Mouse (Mus musculus): ENCODE data around the gene Ism2. TPM values are rescaled to one million over a fixed set of nuclear protein-coding genes. Genes with fewer than 3 reads are reported as not detected.
A peak's percentile ranks its signal among the peaks of the same experiment; 100 is the strongest.
"Not testable (repeated sequence)": the region's sequence is repeated elsewhere in the genome, so short reads cannot be mapped to it uniquely, and the experiment has no call there.

Ism2 gene
- total RNA-seq, 2 experiments from 2014 or later: not detected

- ATAC-seq (replicated peaks; ENCODE audit: low FRiP score, poor library complexity, severe bottlenecking): no peak; the same call in 1 of the 2 replicates
These were observed 358 bp downstream of the Ism2 start for GRCm38 (mm10) chr12:87299037-87299656.

DNA sequence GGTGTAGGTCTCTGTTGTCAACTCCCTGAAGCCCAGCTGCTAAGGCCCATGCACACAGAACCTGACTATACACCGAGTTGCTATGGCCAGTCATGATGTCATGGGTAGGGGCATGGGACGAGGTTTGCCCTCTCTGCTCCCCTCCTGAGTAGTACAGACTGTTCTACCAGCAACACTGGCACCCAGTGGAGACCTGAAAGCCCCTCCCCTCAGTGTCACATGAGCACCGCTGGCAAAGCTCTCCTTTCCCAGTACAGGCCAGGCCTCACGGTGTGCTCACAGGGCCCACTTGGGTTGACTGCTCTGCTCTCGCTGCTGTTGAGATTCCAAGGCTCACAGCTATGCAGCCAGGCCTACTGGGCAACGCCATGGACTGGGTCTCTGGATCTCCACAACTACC, 5.6 kb downstream of the Ism2 start:
- 0 out of 2 replicates have a peak, but pooled peaks have one; percentile 25 for ATAC-seq (replicated peaks; ENCODE audit: low FRiP score, poor library complexity, severe bottlenecking)

- no peak for ATAC-seq (replicated peaks; ENCODE audit: low FRiP score, poor library complexity, severe bottlenecking)
These were observed 10.4 kb downstream of the Ism2 start for GRCm38 (mm10) chr12:87289100-87289499.

DNA sequence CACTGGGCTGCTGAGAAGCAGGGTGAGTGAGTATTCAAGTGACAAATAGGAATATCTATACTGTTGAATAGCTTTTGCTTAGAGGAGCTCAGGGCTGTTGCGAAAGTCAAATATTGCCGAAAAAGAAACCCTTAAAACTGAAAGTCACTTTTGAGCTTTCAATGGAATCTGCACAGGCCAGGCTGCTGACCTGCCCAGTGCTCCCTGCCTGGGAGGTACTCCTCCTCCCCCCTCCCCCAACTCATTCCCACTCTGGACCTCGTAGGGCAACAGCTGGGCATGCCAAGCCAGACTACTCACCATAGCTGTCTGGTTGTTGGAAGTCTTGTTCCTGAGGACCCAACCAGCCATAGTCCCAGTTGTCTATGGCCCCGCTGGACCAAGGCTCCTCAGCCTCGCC, 14.8 kb downstream of the Ism2 start:
- ATAC-seq (replicated peaks; ENCODE audit: low FRiP score, poor library complexity, severe bottlenecking): no peak

- ATAC-seq (replicated peaks; ENCODE audit: low FRiP score, poor library complexity, severe bottlenecking): no peak
These were observed 15.2 kb downstream of the Ism2 start for GRCm38 (mm10) chr12:87284268-87284667.

- no peak for ATAC-seq (replicated peaks; ENCODE audit: low FRiP score, poor library complexity, severe bottlenecking)
These were observed 15.8 kb downstream of the Ism2 start for GRCm38 (mm10) chr12:87283706-87284105.

DNA sequence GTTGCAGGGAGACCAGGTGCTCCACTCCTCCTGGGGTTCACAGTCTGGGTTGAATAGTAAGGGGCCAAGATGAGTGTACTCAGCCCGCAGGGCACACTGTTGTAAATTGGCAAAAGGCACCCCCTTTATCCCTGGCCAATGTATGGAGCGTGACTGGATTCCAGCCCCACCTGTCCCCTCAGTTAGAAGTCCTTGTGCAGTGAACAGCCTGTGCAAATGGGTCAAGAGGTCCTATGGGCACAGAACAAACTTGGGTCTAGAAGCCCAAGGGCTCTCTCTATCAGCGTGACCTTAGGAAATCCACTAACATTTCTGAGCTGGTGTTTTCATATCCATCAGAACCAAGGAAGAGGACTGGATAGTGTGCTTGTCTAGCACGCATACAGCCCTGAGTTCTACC, 16.8 kb downstream of the Ism2 start:
- ATAC-seq (replicated peaks; ENCODE audit: low FRiP score, poor library complexity, severe bottlenecking): no peak

- no peak for ATAC-seq (replicated peaks; ENCODE audit: low FRiP score, poor library complexity, severe bottlenecking)
These were observed 17.7 kb downstream of the Ism2 start for GRCm38 (mm10) chr12:87281766-87282165.

DNA sequence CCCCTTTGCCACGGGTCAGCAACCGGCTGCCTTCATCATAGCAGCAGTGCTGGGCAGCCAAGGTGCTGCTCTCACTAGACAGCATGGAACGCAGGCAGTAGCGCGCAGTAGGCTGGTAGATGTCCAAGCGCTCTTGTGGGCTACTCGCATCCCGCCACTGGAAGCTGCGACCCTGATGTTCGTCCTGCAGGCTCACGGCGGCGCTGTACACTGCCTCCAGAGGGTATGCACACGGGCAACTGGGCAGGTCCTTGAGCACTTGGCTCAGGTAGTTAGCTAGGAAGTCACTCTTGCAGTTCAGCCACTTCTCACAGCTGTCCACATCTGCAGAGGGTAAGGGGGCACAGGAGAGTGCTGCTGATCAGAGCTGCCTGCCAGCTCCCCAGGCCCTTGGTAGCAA, 19.6 kb downstream of the Ism2 start:
- ATAC-seq (replicated peaks; ENCODE audit: low FRiP score, poor library complexity, severe bottlenecking): no peak

DNA sequence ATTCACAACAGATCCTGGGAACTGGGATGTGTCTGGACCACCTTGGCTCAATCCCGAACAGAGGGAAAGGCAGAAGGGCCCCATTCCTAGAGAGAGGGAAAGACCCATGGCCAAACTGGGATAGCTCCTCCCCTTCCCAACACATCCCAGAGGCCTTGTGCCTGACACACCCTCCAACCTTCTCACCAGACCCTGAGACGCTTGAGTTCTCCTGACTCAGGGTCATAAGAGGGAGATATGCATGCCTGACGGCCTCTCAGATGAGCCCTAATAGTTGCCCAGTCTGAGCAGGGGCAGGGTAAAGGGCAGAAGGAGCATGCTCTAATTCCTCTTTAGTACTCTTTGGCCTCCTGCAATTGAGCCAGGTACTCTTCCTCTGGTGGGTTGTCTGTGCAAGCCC, 20.2 kb downstream of the Ism2 start:
- ATAC-seq (replicated peaks; ENCODE audit: low FRiP score, poor library complexity, severe bottlenecking): no peak

DNA sequence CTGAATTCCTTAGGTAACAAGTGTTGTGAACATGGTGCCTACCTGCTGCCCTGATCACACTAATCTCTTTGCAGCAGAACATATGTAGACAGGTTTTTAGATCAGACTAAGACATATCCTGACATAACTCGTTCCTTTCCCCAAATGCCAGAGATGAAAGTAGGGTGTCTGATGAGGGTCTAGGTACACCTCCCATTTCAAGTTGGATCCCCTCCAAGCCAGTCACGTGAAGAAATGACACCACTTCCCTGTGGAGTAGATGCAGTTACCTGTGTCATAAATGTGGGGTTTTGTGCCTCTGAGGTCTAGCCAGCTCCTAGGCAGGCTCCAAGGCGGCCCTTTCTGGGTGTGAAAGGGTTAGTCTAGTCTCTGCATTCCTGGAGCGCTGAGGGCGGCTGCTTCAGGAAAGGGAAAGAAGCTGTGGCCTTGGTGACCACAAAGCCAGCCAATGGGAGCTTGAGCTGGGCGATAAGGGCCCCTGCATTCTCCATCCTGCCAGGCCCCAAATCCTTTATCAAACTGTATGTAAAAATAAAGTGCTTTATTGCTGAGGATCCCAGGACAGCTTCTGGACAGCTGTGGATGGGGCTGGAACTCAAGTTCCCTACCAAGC, 21.3 kb downstream of the Ism2 start:
- no peak for ATAC-seq (replicated peaks; ENCODE audit: low FRiP score, poor library complexity, severe bottlenecking)

GRCm38 (mm10) chr12:87277251-87277650, 22.3 kb downstream of the Ism2 start:
- ATAC-seq (replicated peaks; ENCODE audit: low FRiP score, poor library complexity, severe bottlenecking): not testable (repeated sequence)

GRCm38 (mm10) chr12:87274853-87275831, 24.4 kb downstream of the Ism2 start:
- no peak for ATAC-seq (replicated peaks; ENCODE audit: low FRiP score, poor library complexity, severe bottlenecking)

DNA sequence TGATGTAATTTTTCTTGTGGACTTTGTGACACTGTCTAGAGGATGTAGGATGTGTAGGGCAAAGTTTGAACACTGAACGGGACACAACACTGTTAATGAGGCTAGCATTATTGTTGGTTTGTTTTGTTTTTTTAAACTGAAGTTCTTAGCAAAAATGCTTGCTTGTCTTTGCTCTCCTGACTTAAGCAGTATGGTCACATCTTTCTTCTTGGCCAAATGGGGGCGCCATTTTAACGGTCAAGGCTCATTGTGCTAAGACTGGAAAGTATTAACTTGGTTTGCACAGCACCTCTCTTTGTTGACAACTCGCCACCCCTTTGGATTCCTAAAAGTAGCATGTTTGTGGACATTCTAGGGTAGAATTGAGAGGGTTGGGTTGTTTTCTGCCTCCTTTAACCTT, 31.8 kb downstream of the Ism2 start:
- no peak for ATAC-seq (replicated peaks; ENCODE audit: low FRiP score, poor library complexity, severe bottlenecking)

- peak; percentile 8 for ATAC-seq (replicated peaks; ENCODE audit: low FRiP score, poor library complexity, severe bottlenecking)
These were observed 32.5 kb downstream of the Ism2 start for GRCm38 (mm10) chr12:87266827-87267603.

GRCm38 (mm10) chr12:87266108-87266826, 33.2 kb downstream of the Ism2 start, which contains the start of the genes Vipas39 and Ahsa1:
Gene Vipas39 (minus strand): TSS chr12:87266256.
Gene Ahsa1 (plus strand): TSS chr12:87266479.
- ATAC-seq (replicated peaks; ENCODE audit: low FRiP score, poor library complexity, severe bottlenecking): peak; percentile 94

DNA sequence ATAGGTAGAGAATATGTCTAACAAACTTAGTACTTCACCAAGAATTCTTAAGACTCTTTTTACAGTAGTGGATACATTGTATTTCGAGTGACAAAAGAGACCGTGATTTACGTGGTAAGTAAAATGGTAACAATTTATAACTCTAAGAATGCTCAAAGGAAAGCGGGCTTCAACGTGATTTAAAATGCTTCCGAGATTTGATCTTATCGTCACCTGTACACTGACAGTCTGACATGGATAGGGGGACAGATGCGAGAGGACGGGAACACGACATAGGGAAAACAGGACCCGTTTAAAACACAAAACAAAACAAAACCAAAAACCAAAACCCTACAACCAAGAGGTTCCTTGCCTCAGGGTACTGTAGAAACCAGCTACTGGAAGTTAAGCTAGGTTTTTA, 34.1 kb downstream of the Ism2 start:
- no peak for ATAC-seq (replicated peaks; ENCODE audit: low FRiP score, poor library complexity, severe bottlenecking)

- ATAC-seq (replicated peaks; ENCODE audit: low FRiP score, poor library complexity, severe bottlenecking): no peak
These were observed 38.9 kb downstream of the Ism2 start for GRCm38 (mm10) chr12:87260562-87260961.

GRCm38 (mm10) chr12:87256629-87257028, 42.9 kb downstream of the Ism2 start:
- ATAC-seq (replicated peaks; ENCODE audit: low FRiP score, poor library complexity, severe bottlenecking): no peak
